Mouse (Mus musculus): Measurements from ENCODE around the gene Cd5l.

Cd5l gene

GRCm38 (mm10) chr3:87401321-87401720 is 43.6 kb downstream of the Cd5l start:
- peak; percentile 6 to 27 for DNase-seq (ENCODE audit: low read depth in 2 of 2, low spot score in 2 of 2)

GRCm38 (mm10) chr3:87408171-87408570 is 50.5 kb downstream of the Cd5l start:
- peak; percentile 23 to 37 for DNase-seq (ENCODE audit: low read depth in 2 of 2, low spot score in 2 of 2)

- no peak for DNase-seq (ENCODE audit: low read depth in 2 of 2, low spot score in 2 of 2)
Measured at GRCm38 (mm10) chr3:87409196-87409935, 51.7 kb downstream of the Cd5l start.

- DNase-seq (ENCODE audit: low read depth in 2 of 2, low spot score in 2 of 2): no peak
Measured at GRCm38 (mm10) chr3:87410605-87411004, 52.9 kb downstream of the Cd5l start.

- DNase-seq (ENCODE audit: low read depth in 2 of 2, low spot score in 2 of 2): peak; percentile 35 to 41
Measured at GRCm38 (mm10) chr3:87411150-87411549, 53.5 kb downstream of the Cd5l start.

GRCm38 (mm10) chr3:87420645-87421044 is 63.0 kb downstream of the Cd5l start:
- DNase-seq (ENCODE audit: low read depth in 2 of 2, low spot score in 2 of 2): no peak
